Mouse (Mus musculus): ENCODE measurements around the gene Mrpl4. TPM values are rescaled to one million over a fixed set of nuclear protein-coding genes. Genes with fewer than 3 reads are reported as not detected.

The Mrpl4 gene
- total and polyA plus RNA-seq, 3 experiments, result 280 to 474 TPM; not detected in 1

DNA sequence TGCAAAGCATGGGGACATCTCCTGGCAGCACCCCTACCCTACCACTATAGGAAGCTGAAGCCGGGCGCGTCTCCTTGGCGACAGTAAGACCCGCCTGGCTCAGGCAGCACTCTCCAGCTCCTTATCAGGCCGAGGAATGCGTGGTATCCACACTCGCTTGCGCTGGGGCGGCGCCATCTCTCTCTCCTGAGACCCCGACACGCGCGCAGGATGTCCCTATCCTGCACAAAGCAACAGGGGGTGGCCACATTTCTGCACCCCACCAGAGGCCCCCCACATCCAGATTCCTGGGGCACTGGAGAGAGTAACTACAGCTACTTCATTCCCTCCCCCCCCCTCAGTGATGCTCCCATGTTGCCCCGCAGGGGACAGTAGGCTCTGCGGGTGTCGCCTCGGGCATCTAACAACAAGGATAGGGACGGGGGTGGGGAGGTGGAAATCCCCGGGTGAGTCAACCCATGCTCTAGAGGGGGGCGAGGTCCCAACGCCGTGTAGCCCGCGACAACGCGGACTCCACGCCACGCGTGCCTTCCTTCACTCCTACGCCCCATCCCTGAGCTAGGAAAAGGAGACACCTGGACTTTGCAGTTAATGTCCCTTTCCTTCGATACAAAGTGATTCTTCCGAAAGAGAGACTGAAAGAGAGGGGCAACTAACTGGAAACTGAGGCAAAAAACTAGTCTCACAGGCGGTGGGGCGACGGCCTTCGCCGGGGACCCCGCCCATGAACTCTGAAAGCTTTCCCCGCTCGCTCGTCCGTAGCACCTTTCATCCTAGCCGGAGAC is 26.9 kb upstream of the Mrpl4 start (continued):
- no peak for TF ChIP-seq MEF2A (IDR thresholded peaks at IDR 0.05; ENCODE audit: extremely low read depth, insufficient replicate concordance, low read depth, low read length, poor library complexity, severe bottlenecking)

DNA sequence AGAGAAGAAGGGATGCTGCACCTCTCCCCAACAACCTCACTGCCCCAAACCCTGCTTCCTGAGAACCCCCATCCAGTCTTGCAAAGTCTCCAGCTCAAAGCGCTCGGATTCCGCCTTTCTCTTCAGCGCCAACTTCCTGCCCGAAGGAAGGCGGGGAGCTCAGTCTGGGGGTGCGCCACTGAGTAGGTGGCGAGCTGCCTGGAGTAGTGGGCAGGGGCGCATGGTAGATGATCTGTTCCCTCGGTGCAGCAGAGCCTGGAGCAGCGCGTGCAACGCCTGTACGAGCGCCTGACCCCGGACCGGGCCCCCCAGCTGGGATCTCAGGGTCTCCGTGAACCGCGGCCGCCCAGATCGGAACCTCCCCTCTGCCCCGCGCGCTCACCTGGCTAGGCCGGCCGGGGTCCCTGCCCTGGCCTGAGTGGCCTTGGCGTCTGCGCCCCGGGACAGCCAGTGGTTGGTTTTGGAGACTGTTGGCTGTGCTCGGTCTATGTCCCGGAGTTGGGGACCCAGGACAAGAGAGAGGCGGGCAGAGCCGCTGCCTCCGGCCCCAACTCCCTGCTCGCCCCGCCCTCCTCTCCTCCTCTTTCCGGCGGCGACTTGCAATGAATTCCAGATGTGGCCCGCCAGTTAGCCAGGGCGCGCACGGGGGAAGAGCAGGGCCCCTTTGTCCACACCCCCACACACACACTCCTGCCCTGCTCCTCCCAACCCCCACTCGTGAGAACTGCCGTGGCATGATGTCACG is 26.1 kb upstream of the Mrpl4 start, which contains the start of gene S1pr2:
TSS of gene S1pr2 (minus strand) at position 566 of the 745 bp plus-strand sequence.
- Histone ChIP-seq H3K4me3 (ENCODE audit: control insufficient read depth in 1 of 2, insufficient read depth in 1 of 2, low read depth in 2 of 2, low read length in 2 of 2) (peak within 1 kb of the TSS; percentile 64 to 73), H3K4me1 (ENCODE audit: control insufficient read depth in 1 of 2, insufficient read depth in 2 of 2, low read length in 2 of 2) (peaks cover 8 to 36% of the 10 kb centered on the region in 2 experiments), H3K9me3 (replicated peaks; ENCODE audit: insufficient read depth, low read length) (no peaks in the 10 kb centered on the region), H3K27ac (ENCODE audit: control insufficient read depth, low read depth, low read length) (peak within 1 kb of the TSS; percentile 15; the same call in 1 of the 2 replicates), H3K9ac (ENCODE audit: control insufficient read depth, low read depth, low read length, poor library complexity, severe bottlenecking) (peak within 1 kb of the TSS; percentile 74), H3K27me3 (ENCODE audit: control insufficient read depth in 1 of 2, insufficient read depth in 2 of 2, low read length in 2 of 2) (peaks cover 3% of the 10 kb centered on the region in 2 experiments; a peak in 3 of 4 replicates), H3K79me2 (ENCODE audit: control insufficient read depth, insufficient read depth, low read length, poor library complexity) (no peaks in the 10 kb centered on the region; the same call in 1 of the 2 replicates), H3K36me3 (ENCODE audit: control insufficient read depth in 1 of 2, insufficient read depth in 2 of 2, low read length in 2 of 2) (peaks cover 0 to 11% of the 10 kb centered on the region in 2 experiments; a peak in 2 of 4 replicates)
- DNase-seq (ENCODE audit: low read depth, low spot score), result peak; percentile 95
- TF ChIP-seq ETS1 (IDR thresholded peaks at IDR 0.05; ENCODE audit: low read depth, low read length), result peak; percentile 91; the same call in 1 of the 2 replicates
- no peak for TF ChIP-seq KAT2A (conservative IDR thresholded peaks at IDR 0.05; ENCODE audit: low read depth, low read length)
- peak; percentile 64; the same call in 1 of the 2 replicates for TF ChIP-seq ZKSCAN1 (IDR thresholded peaks at IDR 0.05; ENCODE audit: low read depth, low read length)
- TF ChIP-seq TBP (IDR thresholded peaks at IDR 0.05; ENCODE audit: low read depth, low read length), result no peak
- peak in 1 of 2 experiments; percentile 81; a peak in 2 of 4 replicates for TF ChIP-seq POLR2A (IDR thresholded peaks at IDR 0.05; ENCODE audit: control insufficient read depth in 1 of 2, insufficient read depth in 1 of 2, low read depth in 1 of 2, low read length in 2 of 2, poor library complexity in 1 of 2)
- no peak for TF ChIP-seq MEF2A (IDR thresholded peaks at IDR 0.05; ENCODE audit: extremely low read depth, insufficient replicate concordance, low read depth, low read length, poor library complexity, severe bottlenecking)
- TF ChIP-seq ELF1 (IDR thresholded peaks at IDR 0.05; ENCODE audit: low read depth, low read length), result peak; percentile 73
- TF ChIP-seq EP300 (IDR thresholded peaks at IDR 0.05; ENCODE audit: low read depth in 1 of 2, low read length in 2 of 2), result peak; percentile 45 to 48; a peak in 3 of 4 replicates
- TF ChIP-seq MAZ (IDR thresholded peaks at IDR 0.05; ENCODE audit: low read depth, low read length), result peak; percentile 66
- peak; percentile 44; the same call in 1 of the 2 replicates for TF ChIP-seq HCFC1 (IDR thresholded peaks at IDR 0.05; ENCODE audit: low read depth, low read length)
- no peak; the same call in 1 of the 2 replicates for TF ChIP-seq CHD2 (IDR thresholded peaks at IDR 0.05; ENCODE audit: low read length)
- 0 out of 2 replicates have a peak, but pooled peaks have one; percentile 17 for TF ChIP-seq MYC (IDR thresholded peaks at IDR 0.05; ENCODE audit: low read depth, low read length)
- TF ChIP-seq CHD1 (IDR thresholded peaks at IDR 0.05; ENCODE audit: low read depth, low read length), result no peak
- peak; percentile 46; the same call in 1 of the 2 replicates for TF ChIP-seq E2F4 (IDR thresholded peaks at IDR 0.05; ENCODE audit: borderline replicate concordance, low read depth, low read length)
- peak; percentile 40; the same call in 1 of the 2 replicates for TF ChIP-seq MAX (IDR thresholded peaks at IDR 0.05; ENCODE audit: low read length)
- TF ChIP-seq USF1 (IDR thresholded peaks at IDR 0.05; ENCODE audit: low read depth, low read length), result no peak; the same call in 1 of the 2 replicates
- TF ChIP-seq GATA1 (IDR thresholded peaks at IDR 0.05; ENCODE audit: low read depth, low read length), result 0 out of 2 replicates have a peak, but pooled peaks have one; percentile 2
- TF ChIP-seq RCOR1 (IDR thresholded peaks at IDR 0.05; ENCODE audit: low read depth, low read length), result 0 out of 2 replicates have a peak, but pooled peaks have one; percentile 63
- peak; percentile 27; the same call in 1 of the 2 replicates for TF ChIP-seq TCF12 (IDR thresholded peaks at IDR 0.05; ENCODE audit: low read depth, low read length)
- TF ChIP-seq ZC3H11A (IDR thresholded peaks at IDR 0.05; ENCODE audit: low read depth, low read length), result 0 out of 2 replicates have a peak, but pooled peaks have one; percentile 5
- peak; percentile 76 for TF ChIP-seq SIN3A (IDR thresholded peaks at IDR 0.05; ENCODE audit: low read length)
- peak; percentile 19; the same call in 1 of the 2 replicates for TF ChIP-seq MXI1 (IDR thresholded peaks at IDR 0.05; ENCODE audit: low read depth, low read length)
- peak; percentile 39; the same call in 1 of the 2 replicates for TF ChIP-seq ZMIZ1 (IDR thresholded peaks at IDR 0.05; ENCODE audit: low read depth, low read length)
- peak; percentile 0; the same call in 1 of the 2 replicates for TF ChIP-seq SMC3 (IDR thresholded peaks at IDR 0.05; ENCODE audit: low read depth, low read length)
- TF ChIP-seq ZNF384 (IDR thresholded peaks at IDR 0.05; ENCODE audit: low read depth, low read length), result no peak
- peak; percentile 66 for TF ChIP-seq NELFE (IDR thresholded peaks at IDR 0.05; ENCODE audit: low read depth, low read length)
